Mouse (Mus musculus) hindbrain, embryonic 10.5 days (tissue): Measurements from ENCODE around the gene Art4. TPM values are rescaled to one million over a fixed set of nuclear protein-coding genes. Genes with fewer than 3 reads are reported as not detected.

Experiments
- DNase-seq: peaks from one replicate; pipeline ENCODE4 v3.0.0-alpha.2; 2017; ENCODE audit warnings: low spot score
- H3K27ac ChIP-seq: fragments of 300-500 bp; sonication (generic); 2 replicates; pipeline ENCODE4 v1.5.1; 2016; ENCODE audit warnings: mild to moderate bottlenecking, moderate library complexity
- H3K27me3 ChIP-seq: fragments of 300-500 bp; sonication (generic); 2 replicates; pipeline ENCODE4 v1.6.1; 2016; ENCODE audit warnings: mild to moderate bottlenecking; ENCODE audit not compliant: poor library complexity, insufficient read depth, severe bottlenecking
- H3K36me3 ChIP-seq: fragments of 300-500 bp; sonication (generic); 2 replicates; pipeline ENCODE4 v1.6.1; 2016; ENCODE audit warnings: mild to moderate bottlenecking, moderate library complexity
- H3K4me1 ChIP-seq: fragments of 300-500 bp; sonication (generic); replicated peaks from 2 replicates; pipeline ENCODE4 v1.6.1; 2016; ENCODE audit warnings: mild to moderate bottlenecking
- H3K4me3 ChIP-seq: fragments of 300-500 bp; sonication (generic); 2 replicates; pipeline ENCODE4 v1.5.1; 2016; ENCODE audit warnings: mild to moderate bottlenecking, moderate library complexity
- H3K9me3 ChIP-seq: fragments of 300-500 bp; sonication (generic); 2 replicates; pipeline ENCODE4 v1.6.1; 2016; ENCODE audit warnings: mild to moderate bottlenecking, moderate library complexity
- WGBS: fragments of 180-500 bp; shearing (Covaris S2); methylation state at CpG from one replicate; pipeline ENCODE4 v1.1.7; 2016; 5-methylcytosine and 5-hydroxymethylcytosine counted together
- polyA plus RNA-seq: library from polyadenylated mRNA; unstranded; fragments of >200 nt; fragmentation: Nextera tagmentation; extraction: Ambion mirVana; gene quantifications from 2 replicates; pipeline ENCODE4 v1.2.1, GENCODE M21; 2016

The Art4 gene
- polyA plus RNA-seq, 1 experiment from 2014 or later: 2.3 TPM

- H3K27ac ChIP-seq: peak overlapping the region; percentile 64
Measured at GRCm38 (mm10) chr6:136857873-136858260, 334 bp upstream of the Art4 start.

GRCm38 (mm10) chr6:136856071-136856636, 1.4 kb downstream of the Art4 start:
- H3K27ac ChIP-seq: no peak overlapping the region
- peak overlapping the region; percentile 14; the same call in 1 of the 2 replicates for H3K4me3 ChIP-seq
- 75% methylated on average over 14 of the region's 14 CpGs for WGBS
- H3K27me3 ChIP-seq: no peaks in the 10 kb centered on the region
- peaks cover 12% of the 10 kb centered on the region; the same call in 1 of the 2 replicates for H3K4me1 ChIP-seq
- no peaks in the 10 kb centered on the region for H3K9me3 ChIP-seq
- no peak for DNase-seq
- no peaks in the 10 kb centered on the region for H3K36me3 ChIP-seq

More at GRCm38 (mm10) chr6:136857873-136858260, 334 bp upstream of the Art4 start:
- Histone ChIP-seq H3K27me3 (no peaks in the 10 kb centered on the region), H3K36me3 (no peaks in the 10 kb centered on the region), H3K4me1 (peaks cover 8% of the 10 kb centered on the region; the same call in 1 of the 2 replicates), H3K4me3 (no peak overlapping the region), H3K9me3 (no peaks in the 10 kb centered on the region)
- no peak for DNase-seq
- 65% methylated on average over 11 of the region's 11 CpGs for WGBS

GRCm38 (mm10) chr6:136855183-136855582, 2.4 kb downstream of the Art4 start:
- Histone ChIP-seq H3K36me3 (no peaks in the 10 kb centered on the region), H3K27ac (no peak overlapping the region), H3K27me3 (no peaks in the 10 kb centered on the region), H3K4me3 (no peak overlapping the region), H3K9me3 (no peaks in the 10 kb centered on the region), H3K4me1 (peaks cover 12% of the 10 kb centered on the region; the same call in 1 of the 2 replicates)
- WGBS: 82% methylated on average over 2 of the region's 2 CpGs
- no peak for DNase-seq

- Histone ChIP-seq H3K4me1 (peaks cover 12% of the 10 kb centered on the region; the same call in 1 of the 2 replicates), H3K27me3 (no peaks in the 10 kb centered on the region), H3K4me3 (no peak overlapping the region), H3K9me3 (no peaks in the 10 kb centered on the region), H3K36me3 (no peaks in the 10 kb centered on the region), H3K27ac (no peak overlapping the region)
- DNase-seq: no peak
- WGBS: 93% methylated on average over 11 of the region's 11 CpGs
Measured at GRCm38 (mm10) chr6:136854361-136854781, 3.2 kb downstream of the Art4 start.

GRCm38 (mm10) chr6:136852762-136853161, 4.8 kb downstream of the Art4 start:
- peak; percentile 22 for DNase-seq
- no peaks in the 10 kb centered on the region for H3K9me3 ChIP-seq
- WGBS: 62% methylated on average over 3 of the region's 3 CpGs
- H3K27ac ChIP-seq: 0 out of 2 replicates have a peak overlapping the region, but pooled peaks have one; percentile 53
- no peak overlapping the region for H3K4me3 ChIP-seq
- H3K4me1 ChIP-seq: peaks cover 10% of the 10 kb centered on the region; the same call in 1 of the 2 replicates
- no peaks in the 10 kb centered on the region for H3K27me3 ChIP-seq
- H3K36me3 ChIP-seq: no peaks in the 10 kb centered on the region

- H3K27me3 ChIP-seq: no peaks in the 10 kb centered on the region
- H3K27ac ChIP-seq: 0 out of 2 replicates have a peak overlapping the region, but pooled peaks have one; percentile 53
- H3K36me3 ChIP-seq: no peaks in the 10 kb centered on the region
- 87% methylated on average over 4 of the region's 4 CpGs for WGBS
- peaks cover 6% of the 10 kb centered on the region; the same call in 1 of the 2 replicates for H3K4me1 ChIP-seq
- no peak overlapping the region for H3K4me3 ChIP-seq
- H3K9me3 ChIP-seq: no peaks in the 10 kb centered on the region
- no peak for DNase-seq
Measured at GRCm38 (mm10) chr6:136852348-136852747, 5.2 kb downstream of the Art4 start.

GRCm38 (mm10) chr6:136850267-136850666, 7.3 kb downstream of the Art4 start:
- H3K4me3 ChIP-seq: no peak overlapping the region
- no peak for DNase-seq
- no peaks in the 10 kb centered on the region for H3K36me3 ChIP-seq
- H3K9me3 ChIP-seq: no peaks in the 10 kb centered on the region
- 81% methylated on average over 6 of the region's 6 CpGs for WGBS
- no peak overlapping the region for H3K27ac ChIP-seq
- no peaks in the 10 kb centered on the region for H3K27me3 ChIP-seq
- H3K4me1 ChIP-seq: peaks cover 5% of the 10 kb centered on the region; the same call in 1 of the 2 replicates

- 88% methylated on average over 5 of the region's 5 CpGs for WGBS
Measured at GRCm38 (mm10) chr6:136848971-136849370, 8.6 kb downstream of the Art4 start.

GRCm38 (mm10) chr6:136848399-136848798, 9.1 kb downstream of the Art4 start:
- no peak overlapping the region for H3K4me3 ChIP-seq
- no peak overlapping the region for H3K27ac ChIP-seq
- DNase-seq: no peak
- H3K9me3 ChIP-seq: no peaks in the 10 kb centered on the region
- no peaks in the 10 kb centered on the region for H3K27me3 ChIP-seq
- H3K36me3 ChIP-seq: no peaks in the 10 kb centered on the region
- WGBS: 94% methylated on average over 8 of the region's 8 CpGs
- H3K4me1 ChIP-seq: peaks cover 5% of the 10 kb centered on the region; the same call in 1 of the 2 replicates

More at GRCm38 (mm10) chr6:136848971-136849370, 8.6 kb downstream of the Art4 start:
- Histone ChIP-seq H3K4me1 (peaks cover 5% of the 10 kb centered on the region; the same call in 1 of the 2 replicates), H3K36me3 (no peaks in the 10 kb centered on the region), H3K9me3 (no peaks in the 10 kb centered on the region), H3K27me3 (no peaks in the 10 kb centered on the region), H3K27ac (no peak overlapping the region), H3K4me3 (no peak overlapping the region)
- DNase-seq: no peak

GRCm38 (mm10) chr6:136847790-136848189, 9.7 kb downstream of the Art4 start:
- Histone ChIP-seq H3K9me3 (no peaks in the 10 kb centered on the region), H3K27me3 (no peaks in the 10 kb centered on the region)
- 26% methylated on average over 2 of the region's 2 CpGs for WGBS

GRCm38 (mm10) chr6:136847267-136847666, 10.3 kb downstream of the Art4 start:
- no peaks in the 10 kb centered on the region; the same call in 1 of the 2 replicates for H3K4me1 ChIP-seq
- H3K27me3 ChIP-seq: no peaks in the 10 kb centered on the region
- H3K9me3 ChIP-seq: no peaks in the 10 kb centered on the region
- no peaks in the 10 kb centered on the region for H3K36me3 ChIP-seq
- H3K27ac ChIP-seq: no peak overlapping the region
- 92% methylated on average over 3 of the region's 3 CpGs for WGBS
- DNase-seq: no peak
- H3K4me3 ChIP-seq: no peak overlapping the region

More at GRCm38 (mm10) chr6:136847790-136848189, 9.7 kb downstream of the Art4 start:
- H3K36me3 ChIP-seq: no peaks in the 10 kb centered on the region
- peak; percentile 46 for DNase-seq
- H3K27ac ChIP-seq: no peak overlapping the region
- peaks cover 3% of the 10 kb centered on the region; the same call in 1 of the 2 replicates for H3K4me1 ChIP-seq
- H3K4me3 ChIP-seq: no peak overlapping the region

GRCm38 (mm10) chr6:136845706-136846480, 11.6 kb downstream of the Art4 start:
- no peaks in the 10 kb centered on the region for H3K9me3 ChIP-seq
- H3K4me1 ChIP-seq: no peaks in the 10 kb centered on the region; the same call in 1 of the 2 replicates
- no peak overlapping the region for H3K27ac ChIP-seq
- WGBS: 64% methylated on average over 5 of the region's 5 CpGs
- no peaks in the 10 kb centered on the region for H3K36me3 ChIP-seq
- H3K4me3 ChIP-seq: no peak overlapping the region
- no peaks in the 10 kb centered on the region for H3K27me3 ChIP-seq
- no peak for DNase-seq

- 55% methylated on average over 2 of the region's 2 CpGs for WGBS
- Histone ChIP-seq H3K27ac (no peak overlapping the region), H3K27me3 (no peaks in the 10 kb centered on the region), H3K36me3 (no peaks in the 10 kb centered on the region), H3K4me1 (no peaks in the 10 kb centered on the region), H3K9me3 (no peaks in the 10 kb centered on the region), H3K4me3 (no peak overlapping the region)
- DNase-seq: no peak
Measured at GRCm38 (mm10) chr6:136844903-136845302, 12.6 kb downstream of the Art4 start.
